Mouse (Mus musculus): ENCODE results near the gene Acp2. TPM values are rescaled to one million over a fixed set of nuclear protein-coding genes. Genes with fewer than 3 reads are reported as not detected.

The Acp2 gene
- polyA plus RNA-seq, 1 experiment = 149 TPM

DNA sequence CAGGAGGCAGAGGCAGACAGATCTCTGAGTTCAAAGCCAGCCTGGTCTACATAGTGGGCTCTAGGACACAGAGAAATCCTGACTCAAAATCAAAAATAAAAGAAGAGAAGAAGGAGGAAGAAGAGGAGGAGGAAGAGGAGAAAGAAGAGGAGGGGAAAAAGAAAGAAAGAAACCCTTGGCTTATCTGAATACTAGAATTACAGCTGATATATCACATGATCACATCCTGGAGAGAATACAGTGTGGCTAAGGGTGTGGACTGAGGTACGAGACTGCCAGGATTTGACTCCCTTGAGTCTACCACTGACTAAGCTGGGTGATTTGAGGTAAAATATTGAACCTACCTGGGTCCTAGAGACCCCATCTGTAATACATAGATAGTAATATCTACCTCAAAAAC lies 16.5 kb upstream of the Acp2 start:
- peaks cover 22% of the 10 kb centered on the region for H3K4me1 ChIP-seq (ENCODE audit: control insufficient read depth, insufficient read depth, low read length)
- no peak overlapping the region for H3K4me3 ChIP-seq (ENCODE audit: insufficient read depth, low read length)
- H3K27ac ChIP-seq (ENCODE audit: insufficient read depth, low read depth, low read length) = no peak overlapping the region
- TF ChIP-seq CTCF (IDR thresholded peaks at IDR 0.05; ENCODE audit: low read depth, low read length) (no peak), POLR2A (IDR thresholded peaks at IDR 0.05; ENCODE audit: borderline replicate concordance, low read depth, low read length) (no peak)

DNA sequence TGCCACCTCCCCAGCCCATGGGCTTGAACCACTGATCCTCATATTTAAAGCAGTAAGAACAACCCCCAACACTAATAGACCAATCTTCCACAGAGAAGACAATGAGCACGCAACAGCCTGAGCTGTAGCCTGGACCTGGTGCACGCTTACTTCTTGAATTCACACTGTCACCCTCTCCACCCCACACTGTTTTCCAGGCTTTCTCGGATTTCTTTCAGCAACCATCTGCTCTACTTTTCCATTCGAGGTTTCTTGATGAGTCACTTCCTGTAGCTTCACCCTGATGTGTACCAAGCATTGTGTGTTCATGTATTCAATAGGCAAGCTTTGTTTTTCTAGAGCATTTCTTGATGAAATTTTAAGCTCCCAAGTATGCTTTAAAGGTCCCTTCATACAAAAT lies 15.3 kb upstream of the Acp2 start:
- Histone ChIP-seq H3K4me3 (ENCODE audit: insufficient read depth, low read length) (no peak overlapping the region), H3K4me1 (ENCODE audit: control insufficient read depth, insufficient read depth, low read length) (peaks cover 15% of the 10 kb centered on the region), H3K27ac (ENCODE audit: insufficient read depth, low read depth, low read length) (peak overlapping the region; percentile 40; the same call in 1 of the 2 replicates)
- no peak for TF ChIP-seq POLR2A (IDR thresholded peaks at IDR 0.05; ENCODE audit: borderline replicate concordance, low read depth, low read length)
- TF ChIP-seq CTCF (IDR thresholded peaks at IDR 0.05; ENCODE audit: low read depth, low read length) = no peak

GRCm38 (mm10) chr2:91190501-91190900 lies 12.2 kb upstream of the Acp2 start:
- TF ChIP-seq CTCF (IDR thresholded peaks at IDR 0.05; ENCODE audit: low read depth, low read length) (no peak), POLR2A (IDR thresholded peaks at IDR 0.05; ENCODE audit: borderline replicate concordance, low read depth, low read length) (no peak)
- Histone ChIP-seq H3K4me3 (ENCODE audit: insufficient read depth, low read length) (no peak overlapping the region), H3K27ac (ENCODE audit: insufficient read depth, low read depth, low read length) (no peak overlapping the region), H3K4me1 (ENCODE audit: control insufficient read depth, insufficient read depth, low read length) (peaks cover 13% of the 10 kb centered on the region)

- Histone ChIP-seq H3K27ac (ENCODE audit: insufficient read depth, low read depth, low read length) (peak overlapping the region; percentile 76), H3K4me1 (ENCODE audit: control insufficient read depth, insufficient read depth, low read length) (peaks cover 26% of the 10 kb centered on the region), H3K4me3 (ENCODE audit: insufficient read depth, low read length) (peak overlapping the region; percentile 58)
- TF ChIP-seq CTCF (IDR thresholded peaks at IDR 0.05; ENCODE audit: low read depth, low read length) (no peak), POLR2A (IDR thresholded peaks at IDR 0.05; ENCODE audit: borderline replicate concordance, low read depth, low read length) (no peak)
Measured at GRCm38 (mm10) chr2:91194624-91195332, 7.9 kb upstream of the Acp2 start.

GRCm38 (mm10) chr2:91196577-91197001 lies 6.1 kb upstream of the Acp2 start:
- no peak for TF ChIP-seq POLR2A (IDR thresholded peaks at IDR 0.05; ENCODE audit: borderline replicate concordance, low read depth, low read length)
- no peak for TF ChIP-seq CTCF (IDR thresholded peaks at IDR 0.05; ENCODE audit: low read depth, low read length)
- Histone ChIP-seq H3K4me3 (ENCODE audit: insufficient read depth, low read length) (no peak overlapping the region), H3K4me1 (ENCODE audit: control insufficient read depth, insufficient read depth, low read length) (peaks cover 29% of the 10 kb centered on the region), H3K27ac (ENCODE audit: insufficient read depth, low read depth, low read length) (peak overlapping the region; percentile 89)

GRCm38 (mm10) chr2:91198888-91199287 lies 3.8 kb upstream of the Acp2 start:
- H3K27ac ChIP-seq (ENCODE audit: insufficient read depth, low read depth, low read length) = no peak overlapping the region
- no peak overlapping the region for H3K4me3 ChIP-seq (ENCODE audit: insufficient read depth, low read length)
- TF ChIP-seq POLR2A (IDR thresholded peaks at IDR 0.05; ENCODE audit: borderline replicate concordance, low read depth, low read length) (no peak), CTCF (IDR thresholded peaks at IDR 0.05; ENCODE audit: low read depth, low read length) (no peak)
- H3K4me1 ChIP-seq (ENCODE audit: control insufficient read depth, insufficient read depth, low read length) = peaks cover 38% of the 10 kb centered on the region

DNA sequence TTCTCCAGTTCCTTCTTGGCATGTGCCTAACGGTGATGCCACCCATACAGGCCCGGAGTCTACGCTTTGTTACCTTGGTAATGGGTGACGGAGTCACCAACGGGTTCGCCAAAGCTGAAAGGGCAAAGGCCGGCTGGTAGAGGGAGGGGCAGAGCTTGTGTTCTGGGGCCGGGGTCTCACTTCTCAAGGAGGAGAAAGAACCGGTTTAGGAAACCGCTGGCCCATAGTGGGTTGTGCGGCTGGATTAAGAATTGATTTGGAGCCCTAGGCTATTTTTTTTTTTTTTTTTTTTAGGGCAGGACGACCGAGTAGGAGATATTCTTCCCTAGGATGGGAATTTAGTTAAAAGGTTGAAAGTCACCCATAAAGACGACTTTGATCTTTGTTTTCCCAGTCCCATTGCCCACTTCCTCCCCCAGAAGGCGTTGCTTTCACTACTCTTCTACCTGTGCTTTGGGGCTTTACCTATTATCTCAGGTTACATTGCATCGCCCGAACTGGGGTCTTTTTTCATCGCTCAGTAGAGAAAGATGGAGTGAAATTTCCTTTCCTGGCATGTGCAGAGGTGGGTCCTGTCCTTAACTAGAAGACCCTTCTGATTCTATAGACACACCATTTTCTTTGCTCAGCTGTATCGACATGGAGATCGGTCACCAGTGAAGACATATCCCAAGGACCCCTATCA lies 429 bp downstream of the Acp2 start:
- Histone ChIP-seq H3K4me1 (ENCODE audit: control insufficient read depth, insufficient read depth, low read length) (peaks cover 42% of the 10 kb centered on the region), H3K27ac (ENCODE audit: insufficient read depth, low read depth, low read length) (peak overlapping the region; percentile 78), H3K4me3 (ENCODE audit: insufficient read depth, low read length) (peak overlapping the region; percentile 93)
- TF ChIP-seq CTCF (IDR thresholded peaks at IDR 0.05; ENCODE audit: low read depth, low read length) (0 out of 2 replicates have a peak, but pooled peaks have one; percentile 11), POLR2A (IDR thresholded peaks at IDR 0.05; ENCODE audit: borderline replicate concordance, low read depth, low read length) (no peak)

- peak overlapping the region; percentile 58 for H3K4me3 ChIP-seq (ENCODE audit: insufficient read depth, low read length)
- peaks cover 50% of the 10 kb centered on the region for H3K4me1 ChIP-seq (ENCODE audit: control insufficient read depth, insufficient read depth, low read length)
- no peak for TF ChIP-seq POLR2A (IDR thresholded peaks at IDR 0.05; ENCODE audit: borderline replicate concordance, low read depth, low read length)
- H3K27ac ChIP-seq (ENCODE audit: insufficient read depth, low read depth, low read length) = peak overlapping the region; percentile 100
Measured at GRCm38 (mm10) chr2:91206254-91206775, 3.6 kb downstream of the Acp2 start.

DNA sequence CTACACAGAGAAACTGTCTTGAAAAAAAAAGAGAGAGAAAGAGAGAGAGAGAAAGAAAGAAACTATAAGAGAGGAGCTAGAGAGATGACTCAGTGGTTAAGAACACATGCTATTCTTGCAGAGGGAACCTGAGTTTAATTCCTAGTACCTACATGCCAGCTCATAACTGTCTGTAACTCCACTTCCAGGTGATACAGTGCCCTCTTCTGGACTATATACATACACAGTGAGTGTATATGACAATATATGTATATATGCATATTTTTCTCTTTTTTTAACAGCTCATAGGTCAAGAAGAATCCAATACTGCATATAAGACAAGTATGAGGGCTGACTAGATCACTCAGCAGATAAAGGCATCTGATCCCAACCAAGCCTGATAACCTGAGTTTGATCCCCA lies 10.6 kb downstream of the Acp2 start:
- Histone ChIP-seq H3K27ac (ENCODE audit: insufficient read depth, low read depth, low read length) (no peak overlapping the region), H3K4me1 (ENCODE audit: control insufficient read depth, insufficient read depth, low read length) (peaks cover 6% of the 10 kb centered on the region), H3K4me3 (ENCODE audit: insufficient read depth, low read length) (no peak overlapping the region)
- TF ChIP-seq POLR2A (IDR thresholded peaks at IDR 0.05; ENCODE audit: borderline replicate concordance, low read depth, low read length) = no peak
- no peak for TF ChIP-seq CTCF (IDR thresholded peaks at IDR 0.05; ENCODE audit: low read depth, low read length)

GRCm38 (mm10) chr2:91217032-91217431 lies 14.3 kb downstream of the Acp2 start:
- Histone ChIP-seq H3K4me3 (ENCODE audit: insufficient read depth, low read length) (no peak overlapping the region), H3K27ac (ENCODE audit: insufficient read depth, low read depth, low read length) (no peak overlapping the region), H3K4me1 (ENCODE audit: control insufficient read depth, insufficient read depth, low read length) (no peaks in the 10 kb centered on the region)
- no peak for TF ChIP-seq CTCF (IDR thresholded peaks at IDR 0.05; ENCODE audit: low read depth, low read length)
- TF ChIP-seq POLR2A (IDR thresholded peaks at IDR 0.05; ENCODE audit: borderline replicate concordance, low read depth, low read length) = no peak

Measured in bone marrow macrophage, adult 2 months (primary cell).